Mouse (Mus musculus) liver, adult 2 months (tissue): ENCODE measurements around the gene Map4k1.

Source experiments
- CTCF ChIP-seq: fragments of 200-500 bp; IDR thresholded peaks from 2 replicates; pipeline ENCODE4 v1.5.1; 2011; ENCODE audit warnings: low read depth, low read length, control low read depth
- POLR2A ChIP-seq: fragments of 200-500 bp; IDR thresholded peaks from 2 replicates; pipeline ENCODE4 v1.6.1; 2011; ENCODE audit warnings: low read length, control low read depth; ENCODE audit not compliant: insufficient read depth; ENCODE audit errors: extremely low read depth

- TF ChIP-seq CTCF (no peak), POLR2A (no peak)
Measured at GRCm38 (mm10) chr7:28945416-28946270, 36.2 kb upstream of the Map4k1 start.
